Mouse (Mus musculus) left cerebral cortex, postnatal 4 days (tissue): ENCODE measurements around the gene Utrn. TPM values are rescaled to one million over a fixed set of nuclear protein-coding genes. Genes with fewer than 3 reads are reported as not detected.

Source experiments
- DNase-seq: peaks from one replicate; pipeline ENCODE4 v3.0.0-alpha.2; 2022
- intact Hi-C: fragments of 180-260 bp; cut with DNase I; formaldehyde crosslinking; loops from one replicate; pipeline ENCODE4 v1.15.1; 2025
- total RNA-seq, 2 experiments: library from RNA; stranded (reverse); gene quantifications; 2 replicates each; pipeline ENCODE4 v1.2.3; 2021

Utrn gene
- total RNA-seq, 2 experiments from 2014 or later, result 32.1 to 34.6 TPM

- no peak for DNase-seq
- intact Hi-C loops, result no loop called here
Measured at GRCm38 (mm10) chr10:12805826-12806225, 63.3 kb downstream of the Utrn start.

GRCm38 (mm10) chr10:12803939-12804338 is 65.2 kb downstream of the Utrn start:
- DNase-seq, result no peak
- intact Hi-C loops, result no loop called here

GRCm38 (mm10) chr10:12799416-12799815 is 69.7 kb downstream of the Utrn start:
- intact Hi-C loops, result no loop called here
- DNase-seq, result no peak

- intact Hi-C loops, result no loop called here
- DNase-seq, result no peak
Measured at GRCm38 (mm10) chr10:12798248-12798647, 70.9 kb downstream of the Utrn start.

- intact Hi-C loops, result no loop called here
- DNase-seq, result peak; percentile 71
Measured at GRCm38 (mm10) chr10:12796510-12796840, 72.7 kb downstream of the Utrn start.

GRCm38 (mm10) chr10:12795796-12796509 is 73.2 kb downstream of the Utrn start:
- DNase-seq, result no peak
- intact Hi-C loops, result no loop called here

GRCm38 (mm10) chr10:12792049-12792448 is 77.1 kb downstream of the Utrn start:
- intact Hi-C loops, result no loop called here
- DNase-seq, result peak; percentile 8

- no peak for DNase-seq
- intact Hi-C loops, result no loop called here
Measured at GRCm38 (mm10) chr10:12790881-12791280, 78.3 kb downstream of the Utrn start.

GRCm38 (mm10) chr10:12788529-12788928 is 80.6 kb downstream of the Utrn start:
- intact Hi-C loops, result no loop called here
- no peak for DNase-seq

GRCm38 (mm10) chr10:12787965-12788364 is 81.2 kb downstream of the Utrn start:
- no peak for DNase-seq
- intact Hi-C loops, result no loop called here

- intact Hi-C loops, result no loop called here
- no peak for DNase-seq
Measured at GRCm38 (mm10) chr10:12785299-12785698, 83.9 kb downstream of the Utrn start.

- intact Hi-C loops, result no loop called here
- DNase-seq, result no peak
Measured at GRCm38 (mm10) chr10:12781381-12781907, 87.7 kb downstream of the Utrn start.

- intact Hi-C loops, result no loop called here
- no peak for DNase-seq
Measured at GRCm38 (mm10) chr10:12773178-12773577, 96.0 kb downstream of the Utrn start.

- intact Hi-C loops, result no loop called here
- DNase-seq, result no peak
Measured at GRCm38 (mm10) chr10:12771511-12771910, 97.7 kb downstream of the Utrn start.

- intact Hi-C loops, result no loop called here
- DNase-seq, result no peak
Measured at GRCm38 (mm10) chr10:12762668-12763067, 106.5 kb downstream of the Utrn start.

- intact Hi-C loops, result no loop called here
- DNase-seq, result no peak
Measured at GRCm38 (mm10) chr10:12758702-12758988, 110.5 kb downstream of the Utrn start.

GRCm38 (mm10) chr10:12757943-12758701 is 111.0 kb downstream of the Utrn start:
- intact Hi-C loops, result no loop called here

GRCm38 (mm10) chr10:12756692-12757091 is 112.5 kb downstream of the Utrn start:
- peak; percentile 42 for DNase-seq
- intact Hi-C loops, result no loop called here

More at GRCm38 (mm10) chr10:12757943-12758701, 111.0 kb downstream of the Utrn start:
- DNase-seq, result peak; percentile 48

- intact Hi-C loops, result no loop called here
- no peak for DNase-seq
Measured at GRCm38 (mm10) chr10:12754911-12755310, 114.3 kb downstream of the Utrn start.

- intact Hi-C loops, result no loop called here
Measured at GRCm38 (mm10) chr10:12754166-12754565, 115.0 kb downstream of the Utrn start.

GRCm38 (mm10) chr10:12743717-12744116 is 125.4 kb downstream of the Utrn start:
- intact Hi-C loops, result no loop called here
- no peak for DNase-seq

More at GRCm38 (mm10) chr10:12754166-12754565, 115.0 kb downstream of the Utrn start:
- DNase-seq, result no peak

GRCm38 (mm10) chr10:12739302-12739987 is 129.7 kb downstream of the Utrn start:
- no peak for DNase-seq
- intact Hi-C loops, result no loop called here
